Mouse (Mus musculus): ENCODE measurements around the gene Ebf4.

The Ebf4 gene

DNA sequence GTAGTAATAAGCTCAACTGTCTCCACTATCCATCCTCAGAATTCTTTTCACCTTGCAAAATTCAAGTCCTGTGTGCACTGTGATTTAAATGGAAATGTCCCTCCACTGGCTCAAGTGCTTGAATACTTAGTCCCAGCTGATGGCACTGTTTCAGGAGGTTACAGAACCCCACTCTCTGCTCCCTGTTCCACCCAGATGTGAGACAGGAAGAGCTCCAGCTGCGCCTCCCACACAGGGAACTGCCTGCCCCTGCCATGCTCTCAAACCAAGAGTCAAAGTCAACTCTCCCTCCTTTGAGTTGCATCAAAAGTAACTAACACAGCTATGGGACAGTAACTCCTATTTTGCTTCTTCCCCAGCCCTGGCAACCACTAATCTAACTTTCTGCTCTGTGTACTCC lies 91.2 kb downstream of the Ebf4 start:
- no peak for DNase-seq

DNA sequence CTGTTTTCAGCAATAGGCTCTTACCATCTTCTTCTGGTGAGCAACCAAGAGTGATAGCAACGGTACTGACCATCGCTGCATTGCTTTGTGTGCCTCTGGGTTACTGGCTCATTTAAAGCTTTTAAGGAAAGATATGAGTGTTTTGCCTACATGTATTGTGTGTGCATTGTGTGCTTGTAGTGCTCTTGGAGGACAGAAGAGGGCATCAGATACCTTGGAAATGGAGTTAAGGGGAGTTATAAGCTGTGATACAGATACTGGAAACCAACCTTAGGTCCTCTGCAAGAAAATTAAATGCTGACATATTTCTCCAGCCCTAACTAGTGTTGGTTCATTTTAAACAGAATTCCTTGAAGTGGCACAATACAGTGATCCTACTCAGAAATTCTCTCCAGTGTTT lies 93.8 kb downstream of the Ebf4 start:
- DNase-seq = no peak

DNA sequence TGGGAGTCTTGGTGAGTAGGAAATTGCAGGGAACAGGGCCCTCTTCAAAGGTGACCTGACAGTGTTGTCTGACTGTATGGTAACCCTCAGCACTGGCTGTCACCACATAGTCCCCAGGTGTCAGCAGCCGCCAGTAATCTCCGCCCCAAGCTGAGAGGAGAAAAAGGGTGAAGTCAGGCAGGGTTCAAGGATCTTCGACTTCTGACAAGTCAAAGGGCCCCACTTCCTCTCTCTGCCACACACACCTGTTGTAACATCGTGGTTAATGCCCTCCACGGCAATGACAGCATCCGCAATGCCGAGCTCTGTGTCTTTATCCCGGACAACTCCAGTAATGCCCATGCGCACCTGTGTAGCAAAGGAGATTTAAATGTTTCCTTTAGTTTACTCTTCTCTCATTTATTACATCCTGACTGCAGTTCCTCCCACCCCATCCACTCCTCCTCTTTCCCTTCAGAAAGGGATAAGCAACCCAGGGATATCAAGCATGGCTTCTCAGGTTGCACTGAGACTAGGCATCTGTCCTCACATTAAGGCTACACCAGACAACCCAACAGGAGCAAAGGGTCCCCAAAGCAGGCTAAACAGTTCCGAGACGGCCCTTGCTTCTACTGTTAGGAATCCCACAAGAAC lies 96.1 kb downstream of the Ebf4 start:
- DNase-seq = no peak

DNA sequence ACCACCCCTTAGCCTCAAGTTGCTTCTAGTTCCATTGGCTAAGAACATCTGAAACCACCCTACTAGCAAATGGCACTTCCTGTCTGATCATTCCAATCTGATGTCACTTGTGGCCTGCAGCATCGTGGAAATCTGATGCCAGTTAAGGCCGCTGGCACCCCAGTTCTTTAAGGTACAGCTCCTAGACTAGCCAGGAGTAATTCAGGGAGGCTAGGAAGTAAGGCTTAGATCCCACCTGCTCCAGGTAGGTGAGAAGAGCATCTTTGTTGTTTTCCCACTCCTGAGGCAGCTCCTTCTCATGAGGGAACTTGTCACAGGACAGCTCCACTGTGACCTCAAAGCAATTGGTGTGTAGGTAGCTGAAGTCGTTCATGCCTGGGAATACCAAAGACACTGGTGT lies 97.9 kb downstream of the Ebf4 start:
- DNase-seq = no peak

DNA sequence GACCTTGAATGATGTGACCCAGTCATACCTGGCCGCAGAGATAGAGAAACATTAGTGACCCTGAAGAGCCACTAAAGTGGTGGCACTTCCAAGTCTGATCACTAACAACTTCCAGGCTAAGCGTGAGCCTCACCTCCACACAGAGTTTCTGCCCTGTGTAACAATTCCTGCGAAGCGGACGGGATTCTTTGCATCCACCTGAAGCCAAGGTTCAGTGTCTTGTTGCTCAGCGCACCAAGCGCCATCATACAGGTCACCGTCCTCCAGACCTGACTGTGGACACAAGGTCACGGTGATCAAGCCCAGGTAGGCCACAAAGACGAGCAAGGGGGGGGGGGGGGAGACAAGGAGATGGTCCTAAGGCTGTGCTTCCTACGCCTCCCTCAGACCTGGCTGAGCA lies 100.7 kb downstream of the Ebf4 start:
- DNase-seq = no peak

DNA sequence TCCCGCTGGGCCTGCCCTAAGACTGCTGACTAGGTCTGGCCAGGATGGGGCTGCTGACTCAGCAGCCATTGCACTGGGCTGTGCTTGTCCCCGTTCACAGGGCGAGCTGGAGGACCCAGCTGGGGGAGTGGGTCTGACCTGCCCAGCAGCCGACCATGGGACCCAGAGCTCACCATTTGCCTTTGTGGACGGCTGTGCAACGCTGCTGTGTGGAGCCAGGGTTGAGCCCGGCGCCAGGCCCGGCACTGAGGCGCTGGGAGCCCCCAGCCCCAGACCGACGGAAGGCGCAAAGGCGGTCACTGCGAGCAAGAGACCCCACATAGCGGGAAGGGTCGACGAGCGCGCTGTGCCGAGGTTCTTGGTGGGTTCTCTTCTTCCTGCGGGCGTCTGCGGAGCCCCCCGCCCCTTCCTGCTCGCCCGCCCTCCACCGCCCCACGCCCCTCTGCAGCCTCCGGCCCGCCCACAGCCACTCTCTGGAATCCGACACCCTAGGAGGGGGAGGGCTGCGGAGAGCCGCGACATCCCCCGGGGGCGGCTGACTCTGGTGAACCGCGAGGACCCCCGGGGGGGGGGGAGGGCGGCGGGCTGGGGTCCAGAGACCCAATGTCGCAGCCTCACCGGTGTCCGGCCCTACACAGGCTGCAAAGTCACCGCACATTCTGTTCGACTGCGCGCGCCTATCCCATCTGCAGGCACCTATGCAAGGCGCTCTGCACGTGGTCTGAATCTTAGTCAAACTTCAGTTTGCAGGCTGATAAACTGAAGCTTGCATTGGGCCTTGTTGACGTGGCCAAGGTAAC lies 102.4 kb downstream of the Ebf4 start, which contains the start of gene Cpxm1:
Gene Cpxm1 (minus strand): TSS at position 389 of the 800 bp plus-strand sequence.
- DNase-seq = no peak

DNA sequence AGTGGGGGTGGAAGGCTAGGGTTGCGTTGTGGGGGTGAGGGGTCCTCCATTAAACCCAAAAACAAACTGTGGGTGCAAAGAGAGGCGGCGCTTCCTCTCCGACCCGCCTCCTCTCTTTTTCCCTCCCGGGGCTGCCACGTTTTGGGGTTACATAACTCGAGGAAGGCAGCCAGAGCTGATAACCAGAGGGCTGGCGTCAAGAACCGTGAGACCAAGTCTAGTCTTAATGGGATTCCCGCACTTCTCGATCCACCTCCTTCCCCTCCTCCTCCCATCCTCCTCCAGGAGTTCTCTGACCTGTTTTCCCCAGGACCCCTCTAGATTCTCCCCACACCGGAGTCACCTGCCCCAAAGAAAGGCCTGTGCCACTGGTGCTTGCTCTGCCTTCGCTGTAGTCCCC lies 103.1 kb downstream of the Ebf4 start:
- DNase-seq = no peak

DNA sequence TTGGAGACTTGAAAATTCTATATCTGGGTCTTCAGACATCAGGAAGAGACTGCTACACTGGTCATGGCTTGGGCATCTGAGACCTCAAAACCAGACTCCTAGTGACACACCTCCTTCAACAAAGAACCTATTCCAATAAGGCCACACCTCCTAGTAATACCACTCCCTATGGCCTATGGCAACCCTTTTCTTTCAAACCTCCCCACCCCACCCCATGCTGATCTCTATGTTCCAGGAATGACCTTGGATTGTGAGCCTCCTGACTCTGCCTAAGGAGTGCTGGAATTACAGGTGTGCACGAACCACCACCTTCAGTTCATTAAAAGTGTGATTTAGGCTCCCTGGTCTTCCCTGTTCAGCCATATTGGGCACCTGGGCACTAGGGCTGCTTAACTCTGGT lies 105.1 kb downstream of the Ebf4 start:
- no peak for DNase-seq

DNA sequence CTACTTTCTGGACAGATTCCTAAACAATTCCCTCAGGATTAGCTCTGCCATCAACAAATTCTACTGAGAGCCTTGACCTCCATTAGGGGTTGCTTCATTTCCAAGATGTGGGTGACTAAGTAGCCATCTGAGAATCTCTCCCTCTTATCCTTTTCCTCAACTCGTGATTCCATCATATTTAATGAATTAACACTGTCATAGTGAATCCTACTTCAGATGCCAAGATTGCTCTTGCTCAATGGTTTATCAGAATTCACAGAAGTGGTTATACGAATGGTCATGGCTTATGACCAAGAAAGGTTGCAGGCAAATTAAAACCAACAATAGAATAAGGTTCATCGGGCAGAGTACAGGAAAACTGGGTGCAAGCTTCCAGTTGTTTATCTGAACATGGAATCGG lies 106.9 kb downstream of the Ebf4 start:
- DNase-seq = no peak

DNA sequence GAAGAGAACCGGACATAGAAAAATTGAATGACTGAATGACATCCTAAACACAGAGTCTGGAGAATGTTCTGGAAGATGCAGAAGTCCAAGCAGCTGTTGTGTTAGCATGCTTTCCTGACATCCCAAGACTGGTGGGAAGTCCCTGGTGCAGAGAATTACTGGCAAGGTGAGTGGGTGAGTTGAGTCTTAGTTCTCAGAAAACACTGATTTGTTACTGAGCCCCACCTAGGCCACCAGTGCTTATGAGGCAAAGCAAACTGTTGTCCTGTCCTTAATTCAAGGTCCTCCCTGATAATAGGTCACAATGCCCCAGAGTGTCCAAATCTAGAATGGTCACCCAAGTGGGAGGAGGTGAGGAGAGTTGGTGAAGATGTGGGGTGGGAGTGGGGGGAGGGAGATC lies 110.0 kb downstream of the Ebf4 start, which contains the start of the genes Gm28372 and 1700020A23Rik:
Gene Gm28372 (plus strand): TSS at position 301 of the 400 bp plus-strand sequence.
Gene 1700020A23Rik (plus strand): TSS at position 321 of the 400 bp plus-strand sequence.
- DNase-seq = no peak

DNA sequence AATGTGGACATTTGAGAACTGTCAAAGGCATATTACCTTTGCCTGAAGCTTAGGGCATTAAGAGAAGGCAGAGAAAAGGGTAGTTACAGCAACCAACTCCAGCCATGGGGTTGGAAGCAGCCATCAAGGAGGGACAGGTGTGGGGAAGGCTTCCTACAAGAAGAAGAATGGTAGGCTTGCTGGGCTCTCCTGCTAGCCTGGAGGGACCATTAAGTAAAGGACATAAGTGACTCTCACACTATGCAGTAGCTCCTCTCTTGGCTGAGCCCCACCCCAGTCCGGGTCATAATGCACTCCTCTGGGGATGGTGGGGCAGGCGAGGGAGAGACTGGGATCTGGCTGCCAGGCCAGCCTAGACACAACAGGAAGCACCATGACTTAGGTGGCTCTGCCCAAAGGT lies 111.2 kb downstream of the Ebf4 start, which contains the start of gene Tmem239:
Gene Tmem239 (plus strand): TSS at position 301 of the 400 bp plus-strand sequence.
- DNase-seq = no peak

DNA sequence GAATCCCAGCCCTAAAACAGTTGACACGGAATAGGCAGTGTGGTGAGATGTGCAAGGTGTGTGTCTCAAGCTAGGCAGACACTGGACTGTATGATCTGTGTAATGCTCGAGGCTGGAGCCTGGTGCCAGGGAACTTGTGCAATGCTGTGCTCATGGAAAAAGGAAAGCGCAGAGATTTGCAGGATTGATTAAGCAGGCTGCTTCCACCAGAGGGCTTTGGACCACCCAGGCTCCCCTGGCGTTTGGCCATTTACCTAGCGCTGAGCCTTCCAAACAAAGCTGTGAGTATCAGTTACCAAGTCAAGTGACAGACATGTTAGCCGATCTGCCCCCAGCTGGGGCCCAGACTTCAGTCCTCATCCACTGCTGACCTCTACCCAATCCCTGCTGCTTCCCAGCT lies 113.2 kb downstream of the Ebf4 start:
- no peak for DNase-seq

DNA sequence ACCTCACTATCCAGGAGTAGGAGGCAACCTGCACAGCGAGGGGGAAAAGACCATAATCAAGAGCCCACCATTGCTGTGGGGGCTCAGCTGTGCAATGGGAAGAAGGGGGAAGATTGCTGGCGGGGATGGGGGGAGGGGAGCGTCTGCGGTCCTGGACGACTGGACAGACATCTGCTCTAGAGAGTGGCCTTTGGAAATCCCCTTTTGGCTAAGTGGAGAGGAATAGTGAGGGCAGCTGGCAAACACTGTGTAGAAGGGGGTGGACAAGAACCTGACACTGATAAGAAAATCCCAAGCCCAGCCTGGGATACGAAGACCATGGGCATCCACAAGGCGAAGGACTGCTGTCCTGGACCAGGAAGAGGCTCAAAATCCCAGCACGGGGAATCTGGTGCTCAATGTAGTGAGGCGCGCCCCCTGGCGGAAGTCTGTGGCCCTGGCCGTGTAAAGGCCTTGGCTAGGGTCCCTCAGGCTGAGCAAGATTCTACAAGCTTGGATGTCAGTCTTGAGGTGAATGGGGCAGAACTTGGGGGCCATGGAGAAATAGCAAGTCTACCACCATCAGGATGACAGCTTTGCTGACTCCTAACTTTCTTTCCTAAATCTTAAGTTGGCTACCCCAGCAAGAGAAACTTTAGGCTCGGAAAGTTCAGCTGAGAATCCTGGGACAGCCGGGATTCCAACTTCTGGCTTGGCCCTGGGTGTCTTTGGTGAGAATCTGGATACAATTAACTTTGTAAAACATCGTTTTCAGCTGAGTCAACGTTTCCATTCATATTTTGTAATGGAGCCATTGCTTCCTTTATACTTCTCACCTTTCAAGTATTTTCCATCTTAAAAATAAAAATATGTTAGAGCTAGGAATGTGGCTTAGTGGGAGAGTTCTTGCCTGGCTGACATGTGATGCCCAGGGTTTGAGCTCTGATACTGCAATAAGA lies 116.9 kb downstream of the Ebf4 start:
- DNase-seq = peak; percentile 39 to 72

DNA sequence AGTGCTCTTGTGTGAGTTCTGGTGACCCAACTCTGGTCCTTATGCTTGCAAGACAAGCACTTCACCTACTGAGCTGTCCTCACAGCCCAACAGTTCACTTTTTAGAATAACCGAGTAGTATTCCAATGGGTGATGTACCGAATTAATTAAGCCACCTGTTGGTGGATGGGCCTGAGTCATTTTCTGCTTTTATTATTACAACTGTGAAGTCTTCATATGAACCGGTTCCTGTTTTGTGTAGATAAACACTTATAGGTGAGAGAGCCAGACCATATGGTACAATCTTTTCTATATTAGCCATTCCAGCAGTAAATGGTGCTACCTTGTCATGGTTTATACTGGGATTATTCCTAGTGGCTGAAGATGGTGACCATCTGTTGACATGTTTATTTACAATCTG lies 117.8 kb downstream of the Ebf4 start:
- DNase-seq = no peak

DNA sequence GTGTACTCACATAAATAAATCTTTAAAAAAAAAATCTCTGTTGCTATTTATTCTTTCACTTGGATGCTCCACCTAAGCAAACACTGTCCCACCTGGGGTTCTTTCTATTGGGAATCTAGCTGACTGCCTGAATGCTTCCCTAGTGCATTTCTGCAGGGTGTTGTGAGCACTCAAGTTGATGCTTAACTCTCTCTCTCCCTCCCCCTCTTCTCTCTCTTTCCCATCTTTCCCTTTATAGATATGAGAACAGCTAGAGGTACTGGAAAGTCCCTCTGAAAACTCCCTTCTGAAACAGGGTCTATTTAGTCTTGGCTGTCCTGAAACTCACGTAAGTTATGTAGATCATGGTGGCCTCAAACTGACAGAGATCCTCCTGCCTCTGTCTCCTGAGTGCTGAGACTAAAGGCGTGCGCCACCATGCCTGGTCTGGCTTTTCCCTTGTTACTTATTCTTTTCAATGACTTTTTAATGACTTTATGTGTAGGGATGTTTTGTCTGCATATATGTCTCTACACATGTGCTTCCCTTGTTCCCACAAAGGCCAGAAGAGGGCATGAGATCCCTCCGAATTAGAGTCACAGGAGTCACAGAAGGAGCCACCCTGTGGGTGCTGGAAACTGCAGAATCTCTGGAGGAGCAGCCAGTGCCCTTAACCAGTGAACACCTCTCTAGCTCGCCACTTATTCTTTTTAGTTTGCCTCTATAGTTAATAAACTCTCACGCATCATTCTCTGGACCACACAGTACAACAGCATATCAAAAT lies 119.3 kb downstream of the Ebf4 start:
- DNase-seq = no peak
